Mouse (Mus musculus) heart, embryonic 15.5 days (tissue): Measurements from ENCODE around the gene Lmx1b. TPM values are rescaled to one million over a fixed set of nuclear protein-coding genes. Genes with fewer than 3 reads are reported as not detected.

ENCODE experiments used
- ATAC-seq: fragments of 200-750 bp; cut with Nextera tagmentation; replicated peaks from 2 replicates; pipeline ENCODE4 v1.8.0; 2017; ENCODE audit warnings: low read depth, moderate TSS enrichment; ENCODE audit not compliant: insufficient number of reproducible peaks, insufficient read depth, low FRiP score
- H3K27ac ChIP-seq: fragments of 300-500 bp; sonication (generic); 2 replicates; pipeline ENCODE4 v1.5.1; 2015; ENCODE audit warnings: mild to moderate bottlenecking, inconsistent platforms
- H3K27me3 ChIP-seq: fragments of 300-500 bp; sonication (generic); 2 replicates; pipeline ENCODE4 v1.6.1; 2015; ENCODE audit warnings: inconsistent platforms
- H3K36me3 ChIP-seq: fragments of 300-500 bp; sonication (generic); 2 replicates; pipeline ENCODE4 v1.6.1; 2015; ENCODE audit warnings: mild to moderate bottlenecking, inconsistent platforms
- H3K4me1 ChIP-seq: fragments of 300-500 bp; sonication (generic); replicated peaks from 2 replicates; pipeline ENCODE4 v1.6.1; 2015; ENCODE audit warnings: inconsistent platforms
- H3K4me2 ChIP-seq: fragments of 300-500 bp; sonication (generic); 2 replicates; pipeline ENCODE4 v1.6.1; 2015; ENCODE audit warnings: inconsistent platforms, mild to moderate bottlenecking, moderate library complexity
- H3K4me3 ChIP-seq: fragments of 300-500 bp; sonication (generic); 2 replicates; pipeline ENCODE4 v1.5.1; 2015; ENCODE audit warnings: mild to moderate bottlenecking, inconsistent platforms
- H3K9ac ChIP-seq: fragments of 300-500 bp; sonication (generic); 2 replicates; pipeline ENCODE4 v1.6.1; 2015; ENCODE audit warnings: mild to moderate bottlenecking, inconsistent platforms
- H3K9me3 ChIP-seq: fragments of 300-500 bp; sonication (generic); replicated peaks from 2 replicates; pipeline ENCODE4 v1.6.1; 2016; ENCODE audit warnings: inconsistent platforms
- WGBS: fragments of 180-500 bp; shearing (Covaris S2); methylation state at CpG from one replicate; pipeline ENCODE4 v1.1.7; 2015; ENCODE audit warnings: mixed read lengths; 5-methylcytosine and 5-hydroxymethylcytosine counted together
- polyA plus RNA-seq: library from polyadenylated mRNA; unstranded; fragments of >200 nt; fragmentation: Nextera tagmentation; extraction: Ambion mirVana; gene quantifications from 2 replicates; pipeline ENCODE4 v1.2.1, GENCODE M21; 2015

The Lmx1b gene
- not detected in 2 replicates for polyA plus RNA-seq

DNA sequence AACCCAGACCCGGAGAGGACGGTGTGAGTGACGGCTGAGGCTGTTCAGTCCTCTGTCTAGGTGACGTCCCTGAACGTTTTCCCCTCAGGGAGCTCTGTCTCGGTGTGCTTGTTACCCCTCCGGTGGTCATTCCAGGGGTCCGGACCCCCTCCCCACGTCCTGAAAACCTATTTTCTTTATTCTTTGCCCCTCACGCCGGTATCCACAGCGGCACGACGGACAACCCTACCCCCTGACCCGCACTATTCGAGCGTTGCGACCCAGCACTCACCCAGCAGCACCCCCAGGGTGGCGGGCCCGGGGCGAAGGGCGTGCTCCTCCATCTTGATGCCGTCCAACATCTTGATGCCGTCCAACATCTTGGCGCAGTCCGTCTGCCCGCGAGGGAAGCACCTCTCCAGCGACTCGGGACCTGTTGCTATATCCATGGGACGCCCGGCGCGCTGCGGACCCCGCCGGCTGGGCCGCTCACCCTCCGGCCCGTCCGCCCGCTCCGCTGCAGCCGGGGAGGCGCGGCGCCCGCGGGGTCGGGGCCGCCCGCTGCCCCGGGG is at the start of gene Lmx1b:
TSS of gene Lmx1b (minus strand) at position 341 of the 551 bp plus-strand sequence.
- H3K27me3 ChIP-seq: peaks cover 99% of the 10 kb centered on the region
- ATAC-seq: no peak
- H3K9ac ChIP-seq: peak within 1 kb of the TSS; percentile 34
- 2% methylated on average over 53 of the region's 53 CpGs for WGBS
- peaks cover 45% of the 10 kb centered on the region for H3K4me1 ChIP-seq
- H3K4me2 ChIP-seq: peak within 1 kb of the TSS; percentile 87
- no peaks in the 10 kb centered on the region for H3K36me3 ChIP-seq
- H3K27ac ChIP-seq: no peak within 1 kb of the TSS
- no peaks in the 10 kb centered on the region for H3K9me3 ChIP-seq
- H3K4me3 ChIP-seq: peak within 1 kb of the TSS; percentile 51

DNA sequence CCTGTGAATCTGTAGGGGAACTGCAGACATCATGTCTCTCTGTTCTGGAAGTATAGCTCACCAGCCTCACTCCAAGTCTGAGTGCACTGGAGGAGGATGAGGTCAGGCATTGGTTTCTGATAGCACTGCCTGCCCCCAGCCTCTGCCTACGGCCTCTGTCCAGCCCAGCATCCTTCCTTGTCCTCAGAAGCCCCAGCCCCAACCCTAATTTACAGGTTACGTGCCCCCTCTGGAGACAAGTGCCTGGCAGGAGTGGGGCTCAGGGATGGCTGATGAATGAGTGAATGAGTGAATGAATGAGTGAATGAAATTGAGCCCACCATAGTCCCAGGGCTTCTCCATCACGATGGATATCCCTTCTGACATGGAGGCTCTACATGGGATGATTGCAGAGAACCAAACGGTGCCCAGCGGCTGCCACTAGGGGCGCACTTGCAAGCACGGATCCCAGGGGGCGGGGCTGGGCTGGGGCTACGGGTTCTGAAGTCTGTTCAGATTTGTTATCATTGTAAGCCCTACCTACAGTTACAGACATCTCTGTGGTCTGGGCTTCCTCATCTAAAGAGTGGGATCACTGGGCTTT is 49.7 kb upstream of the Lmx1b start:
- Histone ChIP-seq H3K27me3 (peaks cover 34% of the 10 kb centered on the region), H3K27ac (no peak overlapping the region), H3K9me3 (no peaks in the 10 kb centered on the region), H3K36me3 (no peaks in the 10 kb centered on the region), H3K4me1 (peaks cover 8% of the 10 kb centered on the region; the same call in 1 of the 2 replicates), H3K9ac (no peak overlapping the region), H3K4me3 (no peak overlapping the region), H3K4me2 (no peak overlapping the region)
- 21% methylated on average over 9 of the region's 9 CpGs for WGBS
- no peak for ATAC-seq

DNA sequence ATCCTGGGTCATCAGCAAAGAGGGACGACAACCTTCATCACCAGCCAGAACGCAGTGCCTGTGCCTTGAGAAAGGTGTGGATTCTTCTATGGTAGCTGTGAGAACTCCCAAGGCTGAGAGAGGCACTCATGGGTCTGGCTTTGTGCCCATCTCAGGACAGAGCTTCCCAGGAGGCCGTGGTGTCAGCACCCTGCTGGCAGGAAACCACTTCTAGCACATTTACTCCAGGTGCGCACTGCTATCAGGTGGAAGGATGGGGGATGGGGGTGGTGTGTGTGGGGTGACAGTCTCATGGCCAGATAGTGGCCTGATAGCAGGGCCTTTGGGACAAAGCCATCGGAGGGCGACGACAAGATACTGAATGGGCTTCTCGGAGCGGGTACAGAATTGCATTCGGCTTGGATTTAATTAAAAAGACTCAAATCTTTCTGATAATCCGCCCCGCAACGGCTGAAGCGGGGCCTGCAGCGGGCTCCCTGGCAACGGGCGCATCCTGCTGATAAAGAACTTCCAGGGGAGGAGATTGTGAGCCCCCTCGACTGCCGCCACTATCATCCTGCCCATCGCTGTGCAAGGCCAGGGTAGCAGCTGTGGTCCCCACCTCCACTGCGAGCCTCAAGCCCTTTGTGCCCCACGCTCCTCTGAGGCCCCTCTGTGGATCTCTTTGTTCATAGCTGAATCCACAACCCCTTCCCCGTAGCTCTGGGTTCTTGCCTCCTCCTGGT is 49.0 kb upstream of the Lmx1b start:
- no peak for ATAC-seq
- Histone ChIP-seq H3K4me1 (peaks cover 8% of the 10 kb centered on the region; the same call in 1 of the 2 replicates), H3K9ac (no peak overlapping the region), H3K4me2 (no peak overlapping the region), H3K27me3 (peaks cover 39% of the 10 kb centered on the region), H3K36me3 (no peaks in the 10 kb centered on the region), H3K27ac (no peak overlapping the region), H3K4me3 (no peak overlapping the region), H3K9me3 (no peaks in the 10 kb centered on the region)
- 24% methylated on average over 23 of the region's 23 CpGs for WGBS

DNA sequence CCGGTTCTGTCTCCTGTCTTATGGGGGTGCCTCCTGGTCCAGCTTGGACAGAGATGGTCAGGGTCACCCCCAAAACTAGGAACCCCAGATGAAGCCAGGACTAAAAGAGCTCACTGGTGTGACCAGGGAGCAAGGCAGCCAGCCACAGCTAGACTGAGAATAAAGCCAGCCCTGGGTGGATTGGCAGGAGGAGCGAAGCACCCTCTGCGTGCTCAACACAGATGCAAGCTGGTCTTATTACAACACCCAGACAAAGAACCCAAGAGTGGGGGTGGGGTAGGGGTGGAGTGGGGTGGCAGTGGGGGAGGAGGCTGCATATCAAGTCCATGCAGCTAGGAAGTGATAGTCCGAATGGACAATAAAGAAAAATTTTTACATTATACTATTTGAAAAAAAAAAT is 43.3 kb upstream of the Lmx1b start:
- Histone ChIP-seq H3K9ac (no peak overlapping the region), H3K4me3 (no peak overlapping the region), H3K27ac (no peak overlapping the region), H3K4me1 (no peaks in the 10 kb centered on the region), H3K36me3 (no peaks in the 10 kb centered on the region), H3K9me3 (no peaks in the 10 kb centered on the region), H3K4me2 (no peak overlapping the region), H3K27me3 (peaks cover 42% of the 10 kb centered on the region)
- 75% methylated on average over 4 of the region's 4 CpGs for WGBS
- ATAC-seq: no peak

DNA sequence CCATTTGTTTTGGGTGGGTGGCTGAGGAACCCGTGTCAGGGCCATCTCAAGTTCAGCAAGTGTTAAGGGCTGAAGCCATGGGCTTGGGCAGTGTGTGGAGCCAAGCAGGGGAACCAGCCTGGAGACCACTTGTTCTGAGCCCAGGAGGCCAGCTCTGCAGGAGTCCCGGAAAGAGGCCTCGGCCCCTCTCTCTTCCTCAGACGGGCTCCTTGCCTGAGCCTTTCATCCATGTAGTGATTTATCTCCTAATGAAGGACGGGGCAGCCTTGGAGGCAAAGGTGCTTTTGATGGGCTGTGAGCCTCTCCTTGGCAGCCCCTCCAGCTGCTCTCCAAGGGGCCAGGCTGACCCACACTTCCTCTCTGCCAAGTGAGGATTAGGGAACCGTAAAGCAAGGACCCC is 42.8 kb upstream of the Lmx1b start:
- Histone ChIP-seq H3K27me3 (peaks cover 38% of the 10 kb centered on the region), H3K36me3 (no peaks in the 10 kb centered on the region)
- 23% methylated on average over 6 of the region's 6 CpGs for WGBS

DNA sequence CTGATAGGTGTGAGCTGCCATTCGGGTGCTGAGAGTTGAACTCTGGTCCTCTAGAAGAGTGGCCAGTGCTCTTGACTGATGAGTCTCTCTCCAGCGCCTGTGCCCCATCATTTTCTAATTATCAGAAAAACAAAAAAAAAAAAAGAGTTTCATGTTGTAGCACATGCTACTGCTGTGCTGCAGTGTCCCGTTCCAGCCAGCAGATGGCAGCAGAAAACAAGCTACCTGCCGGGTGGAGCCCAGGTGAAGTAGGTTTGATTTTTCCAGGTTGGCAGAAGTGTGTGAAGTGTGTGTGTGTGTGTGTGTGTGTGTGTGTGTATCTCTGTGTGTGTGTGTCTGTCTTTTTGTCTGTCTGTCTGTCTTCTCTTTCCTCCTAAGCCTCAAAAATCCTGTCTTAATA is 41.9 kb upstream of the Lmx1b start:
- H3K4me1 ChIP-seq: no peaks in the 10 kb centered on the region
- peaks cover 36% of the 10 kb centered on the region for H3K27me3 ChIP-seq
- no peak overlapping the region for H3K27ac ChIP-seq
- 7% methylated on average over 4 of the region's 4 CpGs for WGBS
- H3K9me3 ChIP-seq: no peaks in the 10 kb centered on the region
- H3K9ac ChIP-seq: no peak overlapping the region
- no peak overlapping the region for H3K4me3 ChIP-seq
- H3K36me3 ChIP-seq: no peaks in the 10 kb centered on the region
- no peak overlapping the region for H3K4me2 ChIP-seq
- no peak for ATAC-seq

More for the DNA sequence above, 42.8 kb upstream of the Lmx1b start:
- Histone ChIP-seq H3K27ac (no peak overlapping the region), H3K9ac (no peak overlapping the region), H3K4me2 (no peak overlapping the region), H3K4me3 (no peak overlapping the region), H3K4me1 (no peaks in the 10 kb centered on the region), H3K9me3 (no peaks in the 10 kb centered on the region)
- no peak for ATAC-seq

DNA sequence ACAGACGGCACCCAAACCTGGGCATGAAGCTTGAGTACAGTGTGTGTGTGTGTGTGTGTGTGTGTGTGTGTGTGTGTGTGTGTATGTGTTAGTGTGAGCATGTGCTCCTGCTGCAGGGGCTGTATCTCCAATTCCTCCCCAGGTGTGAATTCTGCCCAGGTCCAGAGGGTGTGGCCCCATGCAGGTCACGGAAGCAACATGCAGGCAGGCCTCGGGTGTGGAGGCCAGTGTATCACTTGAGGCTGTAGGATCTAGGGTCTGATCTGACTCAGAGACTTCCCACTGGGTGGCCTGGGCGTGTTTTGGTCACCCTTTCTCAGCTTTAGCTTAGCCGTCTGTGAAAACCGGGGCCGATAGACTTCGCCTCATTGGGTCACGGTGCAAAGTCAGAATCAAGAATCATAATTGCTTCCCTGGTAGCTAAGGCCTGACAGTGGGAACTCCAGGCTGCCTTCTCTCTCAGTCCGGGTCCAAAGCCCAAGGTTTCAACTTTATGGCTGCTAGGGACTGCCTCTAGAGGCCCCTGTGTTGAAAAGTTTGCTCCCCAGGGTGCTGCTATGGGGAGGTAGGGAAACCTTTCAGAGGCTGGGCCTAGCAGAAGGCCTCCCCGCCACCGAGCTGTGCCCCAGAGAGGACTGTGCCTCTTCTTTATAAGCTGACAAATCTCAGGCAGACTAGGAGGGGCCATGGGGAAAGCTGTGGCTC is 38.8 kb upstream of the Lmx1b start:
- WGBS: 79% methylated on average over 12 of the region's 12 CpGs
- H3K4me2 ChIP-seq: no peak overlapping the region
- no peaks in the 10 kb centered on the region for H3K4me1 ChIP-seq
- H3K9me3 ChIP-seq: no peaks in the 10 kb centered on the region
- H3K36me3 ChIP-seq: no peaks in the 10 kb centered on the region
- H3K4me3 ChIP-seq: no peak overlapping the region
- H3K9ac ChIP-seq: no peak overlapping the region
- H3K27me3 ChIP-seq: peaks cover 23% of the 10 kb centered on the region
- H3K27ac ChIP-seq: no peak overlapping the region
- no peak for ATAC-seq

DNA sequence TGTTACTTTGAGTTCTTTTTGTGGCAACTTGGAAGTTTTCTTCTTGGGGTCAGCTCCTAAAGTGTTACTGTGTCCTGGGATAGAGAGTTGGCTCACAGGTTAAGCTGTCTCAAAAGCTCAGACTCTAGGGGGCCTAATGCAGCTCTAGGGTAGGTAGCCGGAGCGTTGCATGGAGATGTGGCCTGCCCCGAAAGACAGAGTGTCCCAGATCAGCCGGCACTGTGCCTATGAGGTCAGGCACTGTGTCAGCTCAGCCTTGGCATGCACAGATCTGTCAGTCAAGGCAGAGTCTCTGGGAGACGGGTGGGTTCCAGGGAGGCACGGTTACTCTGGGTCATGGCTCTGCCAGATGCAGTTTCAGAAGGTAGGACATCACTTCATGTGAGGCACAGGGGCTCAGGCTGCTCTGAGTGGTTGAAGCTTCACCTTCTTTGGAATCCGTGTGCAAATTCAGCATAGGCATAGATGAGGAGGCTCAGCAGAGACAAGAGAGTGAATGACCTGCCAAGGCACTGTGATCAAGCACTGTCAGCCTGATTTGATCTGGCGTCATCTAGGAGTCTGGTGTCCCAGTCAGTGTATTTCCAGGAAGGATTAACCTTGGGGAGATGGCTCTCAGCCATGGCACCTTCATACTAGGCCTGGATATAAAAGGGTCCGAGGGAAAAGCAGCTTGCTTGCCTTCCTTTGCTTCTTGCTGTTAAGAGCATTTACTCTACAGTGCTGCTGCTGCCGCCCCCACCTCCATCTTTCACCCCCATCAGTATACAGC is 32.6 kb upstream of the Lmx1b start:
- Histone ChIP-seq H3K4me3 (no peak overlapping the region), H3K9ac (no peak overlapping the region), H3K4me1 (no peaks in the 10 kb centered on the region), H3K27ac (no peak overlapping the region), H3K4me2 (no peak overlapping the region), H3K27me3 (0 out of 2 replicates have a peak, but pooled peaks cover 2% of the 10 kb centered on the region), H3K36me3 (no peaks in the 10 kb centered on the region), H3K9me3 (no peaks in the 10 kb centered on the region)
- no peak for ATAC-seq
- WGBS: 66% methylated on average over 10 of the region's 10 CpGs

DNA sequence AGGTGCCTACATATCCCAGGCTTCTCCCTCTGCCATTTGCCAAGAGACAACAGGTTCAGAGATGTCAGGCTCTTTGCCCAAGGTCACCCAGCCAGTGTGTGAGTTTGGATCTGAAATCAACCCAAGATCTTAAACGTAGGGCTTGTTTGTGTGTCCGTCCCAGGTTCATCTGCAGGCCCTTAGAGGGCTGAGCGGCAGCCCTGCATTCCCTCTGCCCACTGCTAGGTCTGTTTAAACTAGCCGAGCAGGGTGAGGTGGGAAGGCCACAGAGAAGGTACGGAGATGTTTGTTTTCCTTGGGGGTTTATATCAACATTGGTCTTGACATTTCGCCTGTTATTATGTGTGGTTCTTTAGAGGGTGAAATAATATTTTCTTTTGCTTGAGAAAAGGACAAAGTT is 28.4 kb upstream of the Lmx1b start:
- Histone ChIP-seq H3K27me3 (0 out of 2 replicates have a peak, but pooled peaks cover 8% of the 10 kb centered on the region), H3K27ac (no peak overlapping the region), H3K4me1 (peaks cover 14% of the 10 kb centered on the region), H3K4me3 (no peak overlapping the region), H3K4me2 (no peak overlapping the region), H3K9me3 (no peaks in the 10 kb centered on the region), H3K9ac (no peak overlapping the region), H3K36me3 (no peaks in the 10 kb centered on the region)
- ATAC-seq: no peak
- 58% methylated on average over 6 of the region's 6 CpGs for WGBS

DNA sequence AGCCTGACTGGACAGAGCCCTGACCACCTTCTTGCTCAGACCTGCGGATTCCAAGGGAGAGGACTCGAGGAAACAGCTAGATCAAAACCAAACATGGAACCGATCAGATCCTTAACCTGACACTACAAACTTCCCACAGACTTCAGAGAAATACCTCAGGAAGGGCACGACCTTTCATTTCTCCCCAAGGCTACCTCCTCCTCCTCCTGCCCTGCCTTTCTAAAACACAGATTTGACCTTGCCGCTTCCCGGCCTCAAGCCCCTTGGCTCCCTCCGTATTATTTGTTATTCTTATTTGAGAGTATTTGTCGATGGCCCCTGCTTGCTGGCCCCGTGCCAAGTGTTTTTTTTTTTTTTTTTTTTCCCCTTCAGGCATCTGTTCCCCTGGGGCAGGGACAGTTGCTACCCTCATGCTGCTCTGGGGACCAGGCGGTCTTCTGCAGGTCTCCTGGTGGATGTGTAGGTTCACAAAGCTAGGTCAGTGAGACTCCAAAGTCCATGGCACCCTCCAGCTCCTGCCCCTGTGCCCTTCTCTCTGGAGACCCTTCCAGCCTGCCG is 26.2 kb upstream of the Lmx1b start:
- Histone ChIP-seq H3K4me3 (no peak overlapping the region), H3K27me3 (0 out of 2 replicates have a peak, but pooled peaks cover 8% of the 10 kb centered on the region), H3K4me2 (no peak overlapping the region), H3K9me3 (no peaks in the 10 kb centered on the region), H3K9ac (no peak overlapping the region), H3K27ac (no peak overlapping the region), H3K36me3 (no peaks in the 10 kb centered on the region), H3K4me1 (peaks cover 14% of the 10 kb centered on the region)
- WGBS: 33% methylated on average over 11 of the region's 11 CpGs
- no peak for ATAC-seq
